Mouse (Mus musculus): ENCODE data around the gene Chst4. TPM values are rescaled to one million over a fixed set of nuclear protein-coding genes. Genes with fewer than 3 reads are reported as not detected.

Gene Chst4
- total and polyA plus RNA-seq, 3 experiments: not detected

- Histone ChIP-seq H3K4me1 (ENCODE audit: control insufficient read depth in 1 of 2, insufficient read depth in 2 of 2) (no peaks in the 10 kb centered on the region), H3K79me2 (replicated peaks; ENCODE audit: control insufficient read depth, extremely low read depth, insufficient read depth, poor library complexity, severe bottlenecking) (no peaks in the 10 kb centered on the region), H3K4me3 (replicated peaks in 1 of 3; ENCODE audit: low read depth in 2 of 3, low read length in 2 of 3, poor library complexity in 1 of 3) (no peak overlapping the region), H3K4me2 (ENCODE audit: insufficient read depth, low read depth, poor library complexity, severe bottlenecking) (no peak overlapping the region), H3K27ac (ENCODE audit: insufficient read depth, low read depth) (no peak overlapping the region), H3K27me3 (replicated peaks) (peaks cover 6% of the 10 kb centered on the region), H3K9me3 (replicated peaks; ENCODE audit: low read length) (no peaks in the 10 kb centered on the region), H3K9ac (ENCODE audit: insufficient read depth, low read depth) (no peak overlapping the region), H3K36me3 (replicated peaks in 1 of 2; ENCODE audit: control insufficient read depth in 1 of 2, insufficient read depth in 1 of 2, low read length in 1 of 2) (no peaks in the 10 kb centered on the region)
- dilution Hi-C loops (cut with MboI; ENCODE audit: extremely low pct_ligation_motif_present, extremely low pct_unique_long_range_greater_than_20kb, low sequenced_read_pairs): no loop called here
- in situ Hi-C loops (cut with MboI; ENCODE audit: low pct_ligation_motif_present, low pct_unique_long_range_greater_than_20kb, low sequenced_read_pairs): loop anchor here (10.0 kb wide), 1 partner anchor 145 kb away; no protein-coding TSS in a partner anchor
- TF ChIP-seq CTCF (conservative IDR thresholded peaks at IDR 0.05 in 1 of 2, IDR thresholded peaks at IDR 0.05 in 1 of 2; ENCODE audit: low read depth in 2 of 2, low read length in 2 of 2) (no peak), ZC3H11A (IDR thresholded peaks at IDR 0.05; ENCODE audit: low read depth, low read length) (no peak), USF2 (conservative IDR thresholded peaks at IDR 0.05; ENCODE audit: low read depth, low read length) (no peak), TCF12 (IDR thresholded peaks at IDR 0.05; ENCODE audit: low read depth, low read length) (no peak), SIN3A (IDR thresholded peaks at IDR 0.05; ENCODE audit: low read length) (no peak), ZMIZ1 (IDR thresholded peaks at IDR 0.05; ENCODE audit: low read depth, low read length) (no peak), HCFC1 (IDR thresholded peaks at IDR 0.05; ENCODE audit: low read depth, low read length) (no peak), NELFE (IDR thresholded peaks at IDR 0.05; ENCODE audit: low read depth, low read length) (no peak), RCOR1 (conservative IDR thresholded peaks at IDR 0.05; ENCODE audit: low read depth, low read length) (no peak), SMC3 (IDR thresholded peaks at IDR 0.05; ENCODE audit: low read depth, low read length) (no peak), GABPA (IDR thresholded peaks at IDR 0.05; ENCODE audit: insufficient replicate concordance, low read depth, low read length) (no peak), ELF1 (IDR thresholded peaks at IDR 0.05; ENCODE audit: low read depth, low read length) (no peak), EP300 (IDR thresholded peaks at IDR 0.05; ENCODE audit: low read length) (no peak), BHLHE40 (IDR thresholded peaks at IDR 0.05; ENCODE audit: low read depth, low read length) (no peak), POLR2AphosphoS2 (IDR thresholded peaks at IDR 0.05; ENCODE audit: low read depth, low read length) (no peak), MAX (IDR thresholded peaks at IDR 0.05; ENCODE audit: low read length) (no peak), NRF1 (IDR thresholded peaks at IDR 0.05; ENCODE audit: low read depth, low read length) (no peak), E2F4 (IDR thresholded peaks at IDR 0.05; ENCODE audit: insufficient replicate concordance, low read depth, low read length) (no peak), IRF4 (IDR thresholded peaks at IDR 0.05; ENCODE audit: low read depth, low read length) (no peak), ETS1 (conservative IDR thresholded peaks at IDR 0.05; ENCODE audit: low read depth, low read length) (no peak)
- no peak for DNase-seq (ENCODE audit: extremely low read depth)
Observed at GRCm38 (mm10) chr8:109999974-110000373, 39.6 kb downstream of the Chst4 start.

- Histone ChIP-seq H3K4me2 (ENCODE audit: insufficient read depth, low read depth, poor library complexity, severe bottlenecking) (no peak overlapping the region), H3K27ac (ENCODE audit: insufficient read depth, low read depth) (no peak overlapping the region), H3K79me2 (replicated peaks; ENCODE audit: control insufficient read depth, extremely low read depth, insufficient read depth, poor library complexity, severe bottlenecking) (no peaks in the 10 kb centered on the region), H3K36me3 (replicated peaks in 1 of 2; ENCODE audit: control insufficient read depth in 1 of 2, insufficient read depth in 1 of 2, low read length in 1 of 2) (no peaks in the 10 kb centered on the region), H3K9ac (ENCODE audit: insufficient read depth, low read depth) (no peak overlapping the region), H3K27me3 (replicated peaks) (peaks cover 7% of the 10 kb centered on the region), H3K4me3 (replicated peaks in 1 of 3; ENCODE audit: low read depth in 2 of 3, low read length in 2 of 3, poor library complexity in 1 of 3) (no peak overlapping the region), H3K4me1 (ENCODE audit: control insufficient read depth in 1 of 2, insufficient read depth in 2 of 2) (no peaks in the 10 kb centered on the region), H3K9me3 (replicated peaks; ENCODE audit: low read length) (no peaks in the 10 kb centered on the region)
- in situ Hi-C loops (cut with MboI; ENCODE audit: low pct_ligation_motif_present, low pct_unique_long_range_greater_than_20kb, low sequenced_read_pairs): no loop called here
- no peak for TF ChIP-seq KAT2A (IDR thresholded peaks at IDR 0.05; ENCODE audit: insufficient replicate concordance, low read length)
- no peak for TF ChIP-seq E2F4 (IDR thresholded peaks at IDR 0.05; ENCODE audit: insufficient replicate concordance, low read depth, low read length)
- TF ChIP-seq ZMIZ1 (IDR thresholded peaks at IDR 0.05; ENCODE audit: low read depth, low read length): no peak
- no peak for TF ChIP-seq MXI1 (IDR thresholded peaks at IDR 0.05; ENCODE audit: low read depth, low read length)
- TF ChIP-seq SIN3A (IDR thresholded peaks at IDR 0.05; ENCODE audit: low read length): no peak
- no peak for TF ChIP-seq MAZ (IDR thresholded peaks at IDR 0.05; ENCODE audit: low read depth, low read length)
- TF ChIP-seq MAFK (IDR thresholded peaks at IDR 0.05; ENCODE audit: insufficient replicate concordance, low read length): no peak
- no peak for TF ChIP-seq TBP (conservative IDR thresholded peaks at IDR 0.05; ENCODE audit: low read depth, low read length)
- TF ChIP-seq TCF12 (IDR thresholded peaks at IDR 0.05; ENCODE audit: low read depth, low read length): no peak
- TF ChIP-seq IRF4 (IDR thresholded peaks at IDR 0.05; ENCODE audit: low read depth, low read length): no peak
- TF ChIP-seq ETS1 (conservative IDR thresholded peaks at IDR 0.05; ENCODE audit: low read depth, low read length): no peak
- no peak for TF ChIP-seq ZNF384 (IDR thresholded peaks at IDR 0.05; ENCODE audit: low read depth, low read length)
- no peak for TF ChIP-seq RAD21 (IDR thresholded peaks at IDR 0.05; ENCODE audit: low read depth, low read length)
- no peak for DNase-seq (ENCODE audit: extremely low read depth)
- dilution Hi-C loops (cut with MboI; ENCODE audit: extremely low pct_ligation_motif_present, extremely low pct_unique_long_range_greater_than_20kb, low sequenced_read_pairs): no loop called here
Observed at GRCm38 (mm10) chr8:109998066-109998465, 41.5 kb downstream of the Chst4 start.
